Mouse (Mus musculus) cerebellum, adult 2 months (tissue): Measurements from ENCODE around the gene Dcaf4.

Experiments
- CTCF ChIP-seq: fragments of 200-500 bp; IDR thresholded peaks from 2 replicates; pipeline ENCODE4 v1.5.1; 2011; ENCODE audit warnings: low read depth, mild to moderate bottlenecking, control low read depth, low read length, moderate library complexity, borderline replicate concordance; ENCODE audit not compliant: insufficient read depth
- POLR2A ChIP-seq: fragments of 200-500 bp; IDR thresholded peaks from 2 replicates; pipeline ENCODE4 v1.6.1; 2011; ENCODE audit warnings: low read length, control low read depth, borderline replicate concordance; ENCODE audit not compliant: insufficient read depth

DNA sequence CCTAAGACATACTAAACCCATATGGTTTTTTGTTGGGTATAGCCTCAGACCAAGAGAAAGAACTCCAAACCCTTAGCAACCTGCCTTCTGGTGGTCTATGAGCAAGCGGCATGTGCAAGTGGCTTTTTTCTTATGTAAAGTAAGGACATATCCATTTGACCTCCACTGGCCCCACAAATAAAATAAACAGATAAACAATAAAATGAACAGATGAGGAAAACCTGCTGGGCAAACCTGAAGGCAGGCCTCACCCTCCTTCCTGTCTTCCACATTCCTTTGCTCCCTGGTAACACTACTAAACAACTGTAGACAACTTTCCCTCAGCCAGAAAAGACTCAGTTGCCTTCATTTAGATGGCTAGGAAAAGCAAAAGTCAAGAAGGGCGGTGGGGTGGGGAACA is 58.1 kb downstream of the Dcaf4 start:
- TF ChIP-seq POLR2A (no peak), CTCF (no peak)
